Mouse (Mus musculus): ENCODE measurements around the gene Olfr342.

Gene Olfr342

GRCm38 (mm10) chr2:36524698-36525097 lies at the start of gene Olfr342:
Olfr342 (plus strand) TSS chr2:36524998.
- no peak for DNase-seq (ENCODE audit: extremely low read depth, low read depth, low spot score)

GRCm38 (mm10) chr2:36482368-36482767 lies 42.4 kb upstream of the Olfr342 start, which contains the start of gene Olfr341:
Olfr341 (minus strand) TSS chr2:36482468.
- DNase-seq (ENCODE audit: extremely low read depth, low read depth, low spot score) = no peak

GRCm38 (mm10) chr2:36565156-36565555 lies 40.4 kb downstream of the Olfr342 start:
- no peak for DNase-seq (ENCODE audit: extremely low read depth, low read depth, low spot score)

- no peak for DNase-seq (ENCODE audit: extremely low read depth, low read depth, low spot score)
Measured at GRCm38 (mm10) chr2:36566362-36566761, 41.6 kb downstream of the Olfr342 start, which contains the start of gene Olfr344. Olfr344 (plus strand) TSS chr2:36566662.

GRCm38 (mm10) chr2:36567022-36567421 lies 42.2 kb downstream of the Olfr342 start:
- DNase-seq (ENCODE audit: extremely low read depth, low read depth, low spot score) = no peak

GRCm38 (mm10) chr2:36567845-36568244 lies 43.0 kb downstream of the Olfr342 start:
- DNase-seq (ENCODE audit: extremely low read depth, low read depth, low spot score) = no peak
